Mouse (Mus musculus) brain, embryonic 14.5 days (tissue): Measurements from ENCODE around the gene 1700010B08Rik. TPM values are rescaled to one million over a fixed set of nuclear protein-coding genes. Genes with fewer than 3 reads are reported as not detected.

Source experiments
- DNase-seq: peaks from one replicate; pipeline ENCODE4 v3.0.0-alpha.2; 2011; ENCODE audit warnings: low read depth
- CTCF ChIP-seq: fragments of 200-500 bp; IDR thresholded peaks from 2 replicates; pipeline ENCODE4 v1.5.1; 2012; ENCODE audit warnings: inconsistent platforms, mild to moderate bottlenecking, moderate library complexity, borderline replicate concordance; ENCODE audit not compliant: insufficient read depth, insufficient read length; ENCODE audit errors: extremely low read depth
- POLR2A ChIP-seq: fragments of 200-500 bp; IDR thresholded peaks from 2 replicates; pipeline ENCODE4 v1.6.1; 2012; ENCODE audit warnings: mild to moderate bottlenecking, inconsistent platforms, borderline replicate concordance; ENCODE audit not compliant: poor library complexity, insufficient read depth, insufficient read length, severe bottlenecking; ENCODE audit errors: extremely low read depth
- polyA plus RNA-seq: library from polyadenylated mRNA; depleted of rRNA; stranded (reverse); fragments of >200 nt; gene quantifications from 2 replicates; pipeline ENCODE4 v1.2.3, GENCODE M21; 2012

Gene 1700010B08Rik
- polyA plus RNA-seq, 1 experiment = not detected

GRCm38 (mm10) chr2:173724940-173725807, 6.0 kb downstream of the 1700010B08Rik start:
- no peak for DNase-seq
- TF ChIP-seq POLR2A (no peak), CTCF (no peak)

DNA sequence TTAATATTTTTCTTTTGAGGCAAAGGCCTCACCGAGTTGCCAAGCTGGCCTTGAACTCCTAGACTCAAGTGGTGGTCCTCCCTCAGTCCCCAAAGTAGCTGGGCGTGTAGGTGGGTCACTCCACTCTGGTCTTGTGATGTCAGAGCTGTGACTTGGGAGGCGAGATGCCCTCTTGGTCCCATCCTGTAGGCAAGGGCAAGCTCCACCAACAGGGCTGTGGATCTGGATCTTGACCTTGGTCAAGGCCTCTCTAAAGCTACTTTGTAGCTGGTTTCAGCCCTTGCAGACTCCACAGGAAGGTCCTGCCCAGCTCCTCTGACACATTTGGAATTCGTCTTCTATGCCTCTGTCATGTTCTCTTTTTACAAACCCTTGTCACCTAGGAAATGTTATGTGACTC, 6.6 kb downstream of the 1700010B08Rik start:
- DNase-seq = no peak
- TF ChIP-seq POLR2A = no peak
- no peak for TF ChIP-seq CTCF

DNA sequence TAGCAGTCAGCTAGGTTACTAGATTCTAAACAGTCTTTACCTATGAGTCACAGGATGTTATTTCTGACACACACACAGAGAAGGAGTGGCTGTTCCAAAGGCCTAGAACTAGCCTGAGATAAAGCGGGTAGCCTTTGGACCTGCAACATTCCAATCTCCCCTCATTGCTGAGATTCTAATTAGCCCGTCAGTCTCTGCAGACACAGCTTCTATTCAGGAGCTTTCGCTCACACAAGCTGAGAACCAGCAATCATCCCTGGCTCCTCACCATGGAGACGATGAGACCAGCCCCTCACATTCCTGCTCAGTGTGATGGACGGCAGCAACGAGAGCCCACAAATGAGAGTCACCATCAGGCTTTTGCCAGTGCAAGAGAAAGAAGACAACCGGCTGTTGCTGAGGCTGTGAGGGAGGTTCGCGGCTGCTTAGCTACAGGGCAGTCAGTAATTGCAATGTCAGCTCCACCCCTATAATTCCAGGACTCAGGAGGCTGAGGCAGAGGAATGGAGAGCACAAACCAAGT, 11.3 kb downstream of the 1700010B08Rik start:
- no peak for TF ChIP-seq POLR2A
- TF ChIP-seq CTCF = no peak

GRCm38 (mm10) chr2:173734426-173734825, 15.2 kb downstream of the 1700010B08Rik start:
- TF ChIP-seq POLR2A = no peak
- DNase-seq = no peak

More for the DNA sequence above, 11.3 kb downstream of the 1700010B08Rik start:
- peak; percentile 91 for DNase-seq

GRCm38 (mm10) chr2:173737222-173737989, 18.2 kb downstream of the 1700010B08Rik start, which contains the start of gene Vapb:
Vapb (plus strand) TSS chr2:173737511.
- peak; percentile 74 for TF ChIP-seq POLR2A
- no peak for TF ChIP-seq CTCF
- DNase-seq = peak; percentile 99

DNA sequence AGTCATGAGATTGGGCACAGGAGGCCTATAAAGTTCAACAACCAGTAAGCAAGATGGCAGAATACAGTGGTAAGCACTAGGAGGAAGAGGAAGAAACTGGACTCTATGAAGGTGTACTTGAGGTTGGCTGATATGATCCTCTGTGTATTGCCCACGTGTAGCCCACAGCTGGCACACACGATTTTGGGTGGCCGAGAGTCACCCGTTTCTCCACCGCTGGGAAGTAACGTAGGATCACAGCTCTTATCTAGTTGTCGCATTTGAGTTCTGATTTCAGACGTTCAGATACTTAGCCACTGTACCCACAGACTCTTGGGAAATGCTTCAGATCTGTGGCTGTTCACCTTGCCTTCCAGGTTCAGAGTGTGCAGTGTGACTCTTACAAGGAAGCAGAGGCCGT, 19.0 kb downstream of the 1700010B08Rik start:
- no peak for DNase-seq
- TF ChIP-seq CTCF = no peak
- TF ChIP-seq POLR2A = no peak

DNA sequence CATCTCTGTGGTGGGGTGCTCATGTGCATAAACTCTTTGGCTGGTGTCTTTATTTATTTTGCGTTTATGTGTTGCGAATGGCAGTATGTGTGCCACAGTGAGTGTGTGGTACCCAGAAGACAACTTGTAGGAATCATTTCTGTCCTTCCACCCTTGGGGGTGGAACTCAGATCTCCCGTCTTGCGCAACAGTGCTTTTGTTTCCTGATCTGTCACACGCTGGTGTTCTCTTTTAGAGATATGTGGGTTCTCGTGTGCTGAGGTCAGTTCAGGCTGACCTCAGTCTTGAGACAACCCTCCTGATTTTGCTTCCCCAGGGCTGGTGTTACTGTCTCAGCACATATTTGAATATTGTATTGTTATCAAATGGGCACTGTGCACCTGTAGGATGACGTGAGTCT, 19.9 kb downstream of the 1700010B08Rik start:
- no peak for DNase-seq
- TF ChIP-seq POLR2A = no peak
- no peak for TF ChIP-seq CTCF

GRCm38 (mm10) chr2:173742090-173742489, 22.9 kb downstream of the 1700010B08Rik start:
- DNase-seq = no peak
- TF ChIP-seq POLR2A (no peak), CTCF (no peak)

- TF ChIP-seq POLR2A (no peak), CTCF (no peak)
- no peak for DNase-seq
Observed at GRCm38 (mm10) chr2:173742744-173743143, 23.5 kb downstream of the 1700010B08Rik start.

GRCm38 (mm10) chr2:173744070-173744815, 25.0 kb downstream of the 1700010B08Rik start:
- no peak for TF ChIP-seq CTCF
- no peak for TF ChIP-seq POLR2A
- no peak for DNase-seq
